Mouse (Mus musculus) embryonic facial prominence, embryonic 11.5 days (tissue): ENCODE results near the gene Sdha. TPM values are rescaled to one million over a fixed set of nuclear protein-coding genes. Genes with fewer than 3 reads are reported as not detected.

Experiments
- ATAC-seq: fragments of 200-750 bp; cut with Nextera tagmentation; replicated peaks from 2 replicates; pipeline ENCODE4 v1.8.0; 2017; ENCODE audit warnings: low read depth; ENCODE audit not compliant: insufficient number of reproducible peaks, low FRiP score, low TSS enrichment
- DNase-seq: peaks from one replicate; pipeline ENCODE4 v3.0.0-alpha.2; 2015; ENCODE audit warnings: low spot score
- H3K27ac ChIP-seq: fragments of 300-500 bp; sonication (generic); replicated peaks from 2 replicates; pipeline ENCODE4 v1.5.1; 2014; ENCODE audit warnings: mild to moderate bottlenecking, low read depth, low read length, control low read depth
- H3K27me3 ChIP-seq: fragments of 300-500 bp; sonication (generic); 2 replicates; pipeline ENCODE4 v1.6.1; 2014; ENCODE audit warnings: mild to moderate bottlenecking, low read length, moderate library complexity, mixed read lengths; ENCODE audit not compliant: control insufficient read depth, insufficient read depth
- H3K36me3 ChIP-seq: fragments of 300-500 bp; sonication (generic); replicated peaks from 2 replicates; pipeline ENCODE4 v1.6.1; 2014; ENCODE audit warnings: low read depth, mild to moderate bottlenecking, low read length, moderate library complexity, mixed read lengths; ENCODE audit not compliant: control insufficient read depth, insufficient read depth
- H3K4me1 ChIP-seq: fragments of 300-500 bp; sonication (generic); 2 replicates; pipeline ENCODE4 v1.6.1; 2014; ENCODE audit warnings: low read length, mixed read lengths; ENCODE audit not compliant: control insufficient read depth, insufficient read depth
- H3K4me2 ChIP-seq: fragments of 300-500 bp; sonication (generic); 2 replicates; pipeline ENCODE4 v1.6.1; 2014; ENCODE audit warnings: low read depth, mild to moderate bottlenecking, control low read depth, low read length, moderate library complexity
- H3K4me3 ChIP-seq: fragments of 300-500 bp; sonication (generic); 2 replicates; pipeline ENCODE4 v1.5.1; 2014; ENCODE audit warnings: low read depth, low read length, control low read depth
- H3K9ac ChIP-seq: fragments of 300-500 bp; sonication (generic); replicated peaks from 2 replicates; pipeline ENCODE4 v1.6.1; 2014; ENCODE audit warnings: mild to moderate bottlenecking, control low read depth, low read length
- H3K9me3 ChIP-seq: fragments of 300-500 bp; sonication (generic); replicated peaks from 2 replicates; pipeline ENCODE4 v1.6.1; 2016; ENCODE audit warnings: mild to moderate bottlenecking, low read length, inconsistent platforms, mixed read lengths; ENCODE audit not compliant: control insufficient read depth
- WGBS: fragments of 180-500 bp; shearing (Covaris S2); extraction: QIAGEN DNeasy Blood & Tissue Kit; methylation state at CpG from one replicate; pipeline ENCODE4 v1.1.7; 2014; 5-methylcytosine and 5-hydroxymethylcytosine counted together
- polyA plus RNA-seq: library from polyadenylated mRNA; unstranded; fragments of >200 nt; fragmentation: Nextera tagmentation; extraction: Ambion mirVana; gene quantifications from 2 replicates; pipeline ENCODE4 v1.2.1, GENCODE M21; 2014

Sdha gene
- polyA plus RNA-seq, 1 experiment from 2014 or later, result 235 TPM

- Histone ChIP-seq H3K4me3 (no peak overlapping the region), H3K36me3 (peaks cover 4% of the 10 kb centered on the region; the same call in 1 of the 2 replicates), H3K4me1 (no peaks in the 10 kb centered on the region), H3K4me2 (no peak overlapping the region), H3K9ac (no peak overlapping the region), H3K9me3 (no peaks in the 10 kb centered on the region), H3K27me3 (no peaks in the 10 kb centered on the region), H3K27ac (no peak overlapping the region)
- WGBS, result 46% methylated on average over 4 of the region's 4 CpGs
- ATAC-seq (peak; percentile 63; the same call in 1 of the 2 replicates), DNase-seq (peak; percentile 79)
Observed at GRCm38 (mm10) chr13:74300925-74301606, 49.0 kb downstream of the Sdha start.

GRCm38 (mm10) chr13:74296376-74296775 lies 53.7 kb downstream of the Sdha start:
- Histone ChIP-seq H3K4me2 (no peak overlapping the region), H3K27me3 (peaks cover 5% of the 10 kb centered on the region; the same call in 1 of the 2 replicates), H3K27ac (no peak overlapping the region), H3K9me3 (no peaks in the 10 kb centered on the region), H3K4me3 (no peak overlapping the region), H3K4me1 (no peaks in the 10 kb centered on the region), H3K9ac (no peak overlapping the region), H3K36me3 (no peaks in the 10 kb centered on the region)
- 80% methylated on average over 7 of the region's 7 CpGs for WGBS
- no peak for DNase-seq
- ATAC-seq, result no peak

GRCm38 (mm10) chr13:74292167-74292566 lies 57.9 kb downstream of the Sdha start, which contains the start of gene Ahrr:
TSS of gene Ahrr (minus strand) at chr13:74292331.
- H3K27me3 ChIP-seq, result peaks cover 5% of the 10 kb centered on the region; the same call in 1 of the 2 replicates
- ATAC-seq (peak; percentile 72; the same call in 1 of the 2 replicates), DNase-seq (peak; percentile 70)
- peak within 1 kb of the TSS; percentile 48 for H3K4me2 ChIP-seq
- H3K9ac ChIP-seq, result peak within 1 kb of the TSS; percentile 35; the same call in 1 of the 2 replicates
- no peak within 1 kb of the TSS for H3K27ac ChIP-seq
- H3K36me3 ChIP-seq, result no peaks in the 10 kb centered on the region
- H3K4me3 ChIP-seq, result peak within 1 kb of the TSS; percentile 16; the same call in 1 of the 2 replicates
- no peaks in the 10 kb centered on the region for H3K9me3 ChIP-seq
- H3K4me1 ChIP-seq, result no peaks in the 10 kb centered on the region
- under 1% methylated on average over 27 of the region's 27 CpGs for WGBS

GRCm38 (mm10) chr13:74289646-74290045 lies 60.4 kb downstream of the Sdha start:
- Histone ChIP-seq H3K4me1 (no peaks in the 10 kb centered on the region), H3K9me3 (no peaks in the 10 kb centered on the region), H3K9ac (no peak overlapping the region), H3K4me3 (no peak overlapping the region), H3K36me3 (no peaks in the 10 kb centered on the region), H3K4me2 (no peak overlapping the region), H3K27me3 (peaks cover 5% of the 10 kb centered on the region; the same call in 1 of the 2 replicates), H3K27ac (no peak overlapping the region)
- ATAC-seq, result no peak
- DNase-seq, result no peak
- 81% methylated on average over 5 of the region's 5 CpGs for WGBS

GRCm38 (mm10) chr13:74282299-74282698 lies 67.8 kb downstream of the Sdha start:
- no peak for ATAC-seq
- H3K4me3 ChIP-seq, result no peak overlapping the region
- no peak overlapping the region for H3K4me2 ChIP-seq
- no peaks in the 10 kb centered on the region for H3K9me3 ChIP-seq
- no peaks in the 10 kb centered on the region for H3K4me1 ChIP-seq
- DNase-seq, result no peak
- H3K36me3 ChIP-seq, result no peaks in the 10 kb centered on the region
- 82% methylated on average over 1 of the region's 2 CpGs for WGBS
- no peak overlapping the region for H3K27ac ChIP-seq
- no peak overlapping the region for H3K9ac ChIP-seq
- no peaks in the 10 kb centered on the region for H3K27me3 ChIP-seq

GRCm38 (mm10) chr13:74275726-74276125 lies 74.4 kb downstream of the Sdha start:
- no peak overlapping the region for H3K9ac ChIP-seq
- no peak for DNase-seq
- no peak overlapping the region for H3K4me2 ChIP-seq
- no peaks in the 10 kb centered on the region for H3K36me3 ChIP-seq
- WGBS, result 78% methylated on average over 4 of the region's 4 CpGs
- no peaks in the 10 kb centered on the region for H3K27me3 ChIP-seq
- no peaks in the 10 kb centered on the region for H3K9me3 ChIP-seq
- ATAC-seq, result no peak
- no peak overlapping the region for H3K27ac ChIP-seq
- H3K4me3 ChIP-seq, result no peak overlapping the region
- no peaks in the 10 kb centered on the region for H3K4me1 ChIP-seq

Other genes starting within 250 kb of the Sdha start
- not detected in 2 replicates for gene Slc9a3, start 228.8 kb downstream of the Sdha start, polyA plus RNA-seq
- 67.4 and 80.6 TPM in 2 replicates for gene Exoc3, start 141.5 kb downstream of the Sdha start, polyA plus RNA-seq
- 0.95 and 1.5 TPM in 2 replicates for gene Ahrr, start 57.9 kb downstream of the Sdha start, polyA plus RNA-seq
- gene Pdcd6, start 32.7 kb downstream of the Sdha start, polyA plus RNA-seq, result 139 and 142 TPM in 2 replicates
- 69.0 and 73.7 TPM in 2 replicates for gene Ccdc127, start within 50 bp of the Sdha start, polyA plus RNA-seq
- gene Lrrc14b, start 13.7 kb upstream of the Sdha start, polyA plus RNA-seq, result not detected in 2 replicates
- gene Zfp72, start 40.6 kb upstream of the Sdha start, polyA plus RNA-seq, result 8.4 and 8.8 TPM in 2 replicates
- 68.4 and 74.2 TPM in 2 replicates for gene Ftl1-ps1, start 49.4 kb upstream of the Sdha start, polyA plus RNA-seq
- gene Zfp825, start 143.7 kb upstream of the Sdha start, polyA plus RNA-seq, result 23.3 and 25.6 TPM in 2 replicates